Mouse (Mus musculus) kidney, postnatal 25 days (tissue): ENCODE results near the gene Ugcg.

ENCODE experiments used
- DNase-seq, 2 experiments: peaks; one replicate each; pipeline ENCODE4 v3.0.0; 2021; ENCODE audit warnings: mixed read lengths in 2 of 2

Gene Ugcg

DNA sequence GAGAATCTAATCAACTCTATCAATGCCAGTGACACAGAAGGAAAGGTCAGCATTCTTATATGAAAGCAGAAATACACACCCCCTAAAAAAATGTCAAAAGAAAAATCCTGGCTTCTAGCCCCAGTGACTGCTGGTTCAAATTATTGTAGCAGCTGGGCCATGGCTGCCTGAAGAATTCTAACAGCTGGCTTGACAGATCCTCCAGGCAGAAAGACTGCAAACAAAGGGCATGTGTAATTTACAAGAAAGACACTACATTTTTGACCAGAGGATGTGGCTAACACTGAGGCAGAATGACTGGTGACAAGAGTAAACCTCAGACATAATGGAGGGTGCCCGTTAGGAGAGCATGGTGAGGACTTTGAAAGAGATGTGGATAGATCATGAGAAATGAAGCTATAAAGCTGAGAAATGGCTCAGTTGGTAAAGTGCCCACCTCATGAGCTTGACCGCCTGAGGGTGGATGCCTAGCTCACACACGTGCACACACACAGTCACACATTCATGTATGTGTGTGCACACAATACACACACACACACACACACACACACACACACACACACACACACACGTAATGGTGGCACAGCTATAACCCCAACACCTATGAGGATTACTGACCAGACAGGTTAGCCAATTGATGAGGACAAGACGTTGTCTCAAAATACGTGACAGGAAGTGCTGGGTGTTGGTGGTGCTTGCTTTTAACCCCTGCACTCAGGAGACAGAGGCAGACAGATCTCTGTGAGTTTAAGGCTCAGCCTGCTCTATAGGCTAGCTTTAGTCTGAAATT lies 42.4 kb downstream of the Ugcg start:
- DNase-seq = no peak

DNA sequence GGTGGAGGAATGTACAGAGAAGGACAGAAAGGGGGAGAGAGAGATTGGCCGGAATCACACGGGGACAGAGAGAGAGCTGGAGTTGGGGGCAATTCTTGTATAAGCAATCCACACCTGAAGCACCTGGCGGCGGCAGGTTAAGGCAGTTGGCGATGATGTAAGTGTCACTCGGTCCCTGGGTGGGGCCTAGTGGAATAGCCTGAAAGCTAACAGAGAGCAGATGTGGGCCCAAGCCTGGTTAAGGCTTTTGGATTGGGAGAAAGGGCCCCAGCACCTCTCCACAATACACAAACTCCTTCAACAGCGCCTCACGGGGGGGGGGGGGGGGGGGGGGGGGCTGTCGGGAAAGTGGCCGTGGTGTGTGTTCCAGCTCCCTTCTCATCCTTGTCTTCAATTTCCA lies 45.0 kb downstream of the Ugcg start:
- no peak for DNase-seq

DNA sequence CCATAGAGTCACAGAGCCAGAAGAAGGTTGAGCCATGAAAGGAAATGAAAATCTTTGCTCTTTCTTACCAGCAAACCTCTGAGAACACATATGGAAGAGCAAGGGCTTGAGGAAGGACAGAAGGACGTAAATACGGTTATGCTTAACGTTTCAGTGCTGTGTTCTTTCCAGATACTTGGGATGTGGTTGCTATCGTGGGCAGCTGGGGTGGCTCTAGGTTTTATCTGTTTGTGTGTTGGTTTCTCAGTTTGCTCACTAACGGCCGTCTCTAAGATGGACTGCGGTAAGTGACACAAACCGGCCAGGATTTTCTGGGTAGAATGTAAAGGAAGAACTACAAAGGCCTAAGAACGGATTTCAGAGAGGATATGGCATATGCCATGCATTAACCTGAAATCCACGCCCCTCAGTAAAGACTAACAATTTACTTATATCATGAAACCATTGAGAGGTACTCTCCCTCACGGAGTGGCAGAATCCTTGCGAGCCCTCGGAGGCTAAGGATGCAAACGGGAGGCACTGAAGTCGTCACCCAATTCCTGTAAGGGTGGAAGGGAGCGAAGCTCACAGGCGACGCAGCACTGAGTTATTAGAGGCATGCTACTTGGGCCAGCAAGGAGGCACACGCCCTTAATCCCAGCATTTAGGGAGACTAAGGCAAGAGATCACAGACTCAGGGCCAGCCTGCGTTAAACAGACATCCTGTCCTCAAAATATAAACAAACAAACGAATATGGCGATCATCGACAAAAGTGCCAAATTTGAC lies 45.6 kb downstream of the Ugcg start:
- no peak for DNase-seq

DNA sequence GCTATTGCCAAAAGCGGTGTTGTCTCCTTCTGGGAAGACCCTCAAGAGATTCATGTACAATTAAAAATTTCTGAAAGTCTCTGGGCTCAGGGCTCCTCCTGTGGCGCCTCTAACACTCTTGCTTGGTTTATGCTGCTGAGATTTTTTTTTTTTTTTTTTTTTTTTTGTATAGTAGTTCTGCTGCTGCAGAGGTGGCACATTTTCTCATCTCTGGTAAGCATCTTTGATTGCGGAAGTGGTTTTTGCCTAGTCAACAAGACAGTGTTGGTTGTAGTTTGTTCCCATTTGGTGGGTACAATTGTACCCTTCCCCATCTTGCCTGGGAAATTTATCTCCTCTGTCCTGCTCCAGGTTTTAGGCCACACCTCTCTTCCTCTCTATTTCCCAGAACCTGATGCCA lies 47.3 kb downstream of the Ugcg start:
- no peak for DNase-seq

DNA sequence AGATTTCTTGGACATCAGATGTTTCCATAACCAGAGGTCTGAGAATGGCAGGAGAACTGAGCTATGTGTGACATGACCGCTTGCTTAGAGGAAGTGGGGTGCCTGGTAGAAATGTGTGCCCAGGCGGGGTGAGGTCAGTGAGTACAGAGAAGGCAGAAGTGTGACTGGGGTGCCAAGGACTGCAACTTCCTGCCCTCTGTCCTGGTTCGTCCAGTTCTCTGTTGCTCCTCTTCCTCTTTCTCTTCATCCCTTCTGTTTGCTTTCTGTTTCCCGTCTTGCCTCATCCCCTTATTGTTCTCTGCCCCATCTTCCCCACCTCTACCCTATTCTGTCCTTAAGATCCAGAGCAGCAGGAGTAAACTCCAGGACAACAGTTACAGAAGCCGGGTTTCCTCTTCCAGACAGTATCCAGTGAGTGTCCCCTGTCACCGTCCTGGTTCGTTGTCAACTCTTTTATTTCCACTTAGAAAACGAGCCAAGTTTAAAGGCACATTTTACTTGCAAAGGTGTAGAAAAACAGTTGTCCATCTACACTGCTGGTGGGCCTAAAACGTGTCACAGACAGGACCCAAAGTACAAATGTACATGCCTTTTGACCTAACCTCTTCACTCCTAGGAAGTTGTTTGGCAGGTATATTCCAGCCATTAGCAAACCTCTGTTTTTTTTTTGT lies 49.7 kb downstream of the Ugcg start:
- peak in 1 of 2 experiments; percentile 44 for DNase-seq

DNA sequence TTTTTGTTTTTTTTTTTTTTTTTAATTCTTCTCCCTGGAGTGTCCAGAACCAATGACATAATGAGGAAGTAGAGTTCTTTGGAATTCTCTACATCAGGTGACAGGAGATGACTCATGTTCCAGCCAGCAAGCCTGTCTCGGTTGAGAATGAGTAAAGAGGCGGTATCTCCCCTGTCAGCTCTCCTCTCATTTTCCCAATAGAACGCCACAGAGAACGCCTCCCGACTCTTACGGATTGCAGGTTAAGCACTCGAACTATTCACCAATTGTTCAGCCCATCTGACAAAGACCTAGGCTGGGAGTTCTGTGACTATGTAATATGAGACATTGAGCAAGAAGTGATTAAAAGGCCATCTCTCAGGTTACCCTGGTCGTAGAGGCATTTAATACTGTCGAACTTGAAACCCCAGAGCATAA lies 50.3 kb downstream of the Ugcg start:
- peak in 1 of 2 experiments; percentile 13 for DNase-seq

DNA sequence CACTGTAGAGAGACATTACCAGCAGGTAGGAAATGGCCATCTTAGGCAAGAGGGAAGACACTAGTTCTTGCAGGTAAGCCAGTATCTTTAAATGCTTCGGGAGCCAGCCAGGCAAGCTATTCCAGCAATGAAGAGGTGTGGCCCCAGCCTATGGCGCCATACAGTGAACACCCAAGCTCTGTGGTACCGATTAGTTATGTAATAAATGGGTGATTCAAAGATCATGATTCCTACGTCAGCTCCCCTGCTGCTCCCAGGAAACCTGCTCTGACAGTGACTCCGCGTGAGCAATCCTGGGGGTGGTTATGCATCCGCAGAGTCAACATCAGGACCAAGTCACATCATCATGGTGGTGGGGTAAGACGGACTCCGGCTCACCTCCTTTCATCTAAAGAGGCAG lies 51.1 kb downstream of the Ugcg start:
- DNase-seq = no peak

DNA sequence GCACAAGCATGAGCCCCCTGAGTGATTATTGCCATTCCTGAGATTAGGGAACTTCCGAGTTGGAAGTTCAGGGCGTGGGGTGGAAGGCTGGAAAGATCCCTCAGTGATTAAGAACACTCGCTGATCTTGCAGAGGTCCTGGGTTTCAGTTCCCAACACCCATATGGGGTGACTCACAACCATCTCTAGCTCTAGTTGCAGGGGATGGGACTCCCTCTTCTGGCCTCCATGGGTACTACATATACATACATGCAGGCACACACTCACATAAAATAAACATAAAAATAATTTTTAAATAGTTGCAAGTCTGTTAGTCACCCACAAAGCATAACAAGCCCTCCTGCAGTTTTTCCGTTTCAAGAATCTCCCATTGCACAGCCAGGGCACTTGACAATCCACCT lies 52.0 kb downstream of the Ugcg start:
- DNase-seq = no peak

DNA sequence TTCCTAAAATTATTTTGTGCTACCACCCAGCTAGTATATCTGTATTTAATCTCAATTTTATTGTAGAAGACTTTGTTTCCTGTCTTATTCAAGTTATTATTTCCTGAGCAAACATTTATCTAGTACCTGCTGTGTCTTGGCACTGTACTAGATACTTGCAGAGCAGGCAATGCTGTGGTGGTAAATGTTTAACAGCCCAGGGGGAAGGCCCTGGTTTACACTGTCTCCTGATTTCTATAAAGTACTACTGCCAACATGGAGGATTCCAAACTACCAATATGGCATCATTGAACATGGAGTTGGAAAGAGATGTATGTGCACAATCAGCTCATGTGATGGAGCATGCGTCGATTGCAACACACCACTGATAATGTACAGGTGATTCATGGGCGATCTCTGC lies 53.2 kb downstream of the Ugcg start:
- DNase-seq = peak; percentile 46 to 61

DNA sequence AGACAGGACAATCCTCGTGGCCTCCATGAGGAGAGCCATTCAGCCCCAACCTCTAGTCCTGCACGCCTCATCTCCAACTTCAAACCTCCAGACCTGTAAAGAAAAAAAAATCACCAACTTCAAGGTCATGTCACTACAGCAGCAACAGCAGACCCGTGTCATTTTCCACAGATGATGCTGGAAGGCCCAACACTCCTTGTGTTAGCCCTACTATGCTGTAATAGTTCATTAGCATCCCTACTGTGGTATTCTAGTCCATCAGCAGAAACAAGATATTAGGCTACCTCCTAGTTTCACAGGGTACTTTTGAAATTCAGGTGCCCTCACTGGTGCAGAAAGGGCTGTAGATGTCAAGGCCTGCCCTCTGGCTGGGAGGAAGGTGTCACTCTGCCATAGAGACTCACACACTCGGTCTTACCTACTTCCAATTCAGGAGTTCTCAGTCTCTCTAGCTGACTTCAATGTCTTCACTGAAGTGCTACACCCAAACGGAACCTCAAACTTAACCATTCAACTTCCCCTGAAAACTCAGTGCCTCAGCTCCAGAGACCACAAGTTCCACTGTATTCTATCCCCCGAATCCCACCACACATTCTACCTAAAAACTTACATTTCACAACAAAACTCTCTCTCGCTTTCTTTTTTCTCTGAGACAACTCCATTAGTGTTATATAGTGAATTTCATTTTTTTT lies 54.9 kb downstream of the Ugcg start:
- no peak for DNase-seq

DNA sequence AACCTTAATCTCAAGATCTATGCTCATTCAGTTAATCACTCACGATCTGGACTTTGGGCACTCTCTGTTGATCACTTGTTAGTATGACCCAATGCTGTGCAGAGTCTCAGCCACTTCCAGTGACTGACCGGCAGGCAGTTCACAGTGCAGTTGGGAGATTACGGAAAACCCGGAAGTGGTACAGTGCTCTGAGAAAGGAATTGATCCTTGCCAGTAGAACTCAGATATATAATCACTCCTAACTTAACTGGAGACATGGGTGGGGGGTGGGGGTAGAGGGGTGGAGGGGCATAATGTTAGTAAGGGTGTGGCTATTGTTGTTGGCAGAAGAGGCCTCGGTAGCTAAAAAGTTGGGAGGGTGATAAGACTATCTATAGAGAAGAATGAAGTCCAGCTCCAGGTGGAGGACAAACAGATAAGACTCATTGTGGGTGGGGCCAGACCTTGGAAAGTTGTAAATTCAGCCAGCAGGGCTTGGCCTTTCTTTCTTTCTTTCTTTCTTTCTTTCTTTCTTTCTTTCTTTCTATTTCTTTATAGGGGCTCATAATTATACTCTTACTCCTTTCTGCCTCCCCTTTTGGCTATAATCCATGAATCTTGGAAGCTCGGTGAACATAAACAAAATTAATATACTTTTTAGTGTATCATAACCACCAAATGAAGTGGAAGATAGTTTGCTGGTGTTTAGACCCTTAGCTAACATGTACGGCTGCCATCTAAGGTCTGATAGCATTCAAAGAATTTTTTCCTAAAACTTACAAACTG lies 55.9 kb downstream of the Ugcg start:
- DNase-seq = peak in 1 of 2 experiments; percentile 19

DNA sequence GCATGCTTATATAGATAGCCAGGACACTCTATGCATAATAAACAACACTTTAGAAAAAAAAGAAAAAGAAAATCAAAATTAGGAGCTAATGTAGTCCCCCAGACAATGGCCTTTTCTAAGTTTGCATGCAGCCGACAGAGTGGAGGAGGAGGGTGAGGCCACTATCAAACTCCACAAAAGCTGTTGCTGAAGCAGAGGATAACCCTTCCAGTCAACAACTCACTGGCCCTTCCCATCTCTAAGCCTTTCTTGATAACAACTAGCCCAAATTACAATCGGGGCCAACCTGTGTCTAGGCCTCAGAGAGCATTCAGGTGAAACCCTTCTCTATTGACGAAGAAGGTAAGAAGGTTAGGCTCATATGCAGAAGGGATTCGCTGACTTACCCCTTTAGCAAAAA lies 56.7 kb downstream of the Ugcg start:
- DNase-seq = no peak

DNA sequence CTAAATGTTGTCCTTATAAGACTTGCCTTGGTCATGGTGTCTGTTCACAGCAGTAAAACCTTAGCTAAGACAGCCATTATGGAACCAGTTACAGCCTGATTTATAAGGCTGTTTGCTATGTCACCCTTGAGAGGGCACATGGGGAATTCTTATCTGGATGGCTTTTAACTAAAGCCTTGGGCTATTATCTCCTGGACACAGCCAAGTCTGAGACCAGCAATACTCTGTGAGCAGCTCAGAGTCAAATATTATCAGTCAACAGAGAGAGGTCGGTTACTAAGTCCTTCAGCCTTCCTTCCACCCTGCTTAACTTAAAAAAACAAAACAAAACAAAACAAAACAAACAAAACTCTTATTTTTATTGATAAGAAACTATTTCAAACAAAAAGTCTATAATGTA lies 58.5 kb downstream of the Ugcg start:
- DNase-seq = no peak

DNA sequence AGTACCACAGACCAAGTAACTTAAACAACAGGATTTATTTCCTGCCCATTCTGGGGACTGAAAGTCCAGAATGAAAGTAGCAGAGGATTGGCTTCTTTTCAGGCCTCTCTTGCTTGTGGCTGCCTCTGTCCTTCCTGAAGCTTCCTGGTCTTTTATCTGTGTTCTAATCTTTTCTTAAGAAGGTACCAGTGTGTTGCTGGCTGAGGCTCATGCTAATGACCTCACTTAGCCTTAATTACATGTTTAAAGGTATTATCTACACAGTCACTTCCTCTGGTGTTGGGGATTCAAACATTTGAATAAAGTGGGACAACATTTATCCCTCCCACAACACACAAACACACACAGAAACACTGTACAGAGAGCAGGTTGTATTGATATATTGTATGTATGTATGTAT lies 59.0 kb downstream of the Ugcg start:
- DNase-seq = no peak

DNA sequence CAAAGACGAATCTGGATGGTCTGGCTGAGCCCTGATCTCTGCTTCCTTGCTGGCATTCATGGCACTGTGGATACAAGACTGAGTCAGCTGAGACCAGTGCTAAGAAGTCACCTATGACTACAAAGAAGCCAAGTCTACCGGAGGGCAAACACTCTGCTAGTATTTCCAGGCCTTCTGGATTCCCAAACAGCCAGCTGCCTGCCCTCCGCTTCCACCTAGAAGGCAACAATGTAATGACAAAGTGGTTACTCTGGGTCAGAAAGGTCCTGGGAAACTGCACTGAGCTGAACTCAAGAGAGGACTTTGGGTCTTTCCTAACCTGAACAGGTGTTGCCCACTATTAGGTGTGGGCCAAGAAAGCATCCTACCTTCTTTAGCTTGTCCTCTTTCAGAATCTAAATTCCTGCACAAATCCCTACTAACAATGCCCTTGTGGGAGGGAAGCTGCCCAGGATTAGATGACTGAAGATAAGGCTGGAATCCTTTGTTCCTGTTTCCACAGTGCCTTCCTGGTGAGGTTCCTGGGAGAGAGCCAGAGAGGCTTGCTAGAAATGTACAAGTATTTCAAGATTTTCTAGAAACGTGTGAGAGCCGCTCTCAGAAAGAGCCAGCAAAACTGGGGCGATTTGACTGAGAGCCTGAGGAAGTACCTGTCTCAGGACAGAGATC lies 63.5 kb downstream of the Ugcg start:
- DNase-seq = no peak

DNA sequence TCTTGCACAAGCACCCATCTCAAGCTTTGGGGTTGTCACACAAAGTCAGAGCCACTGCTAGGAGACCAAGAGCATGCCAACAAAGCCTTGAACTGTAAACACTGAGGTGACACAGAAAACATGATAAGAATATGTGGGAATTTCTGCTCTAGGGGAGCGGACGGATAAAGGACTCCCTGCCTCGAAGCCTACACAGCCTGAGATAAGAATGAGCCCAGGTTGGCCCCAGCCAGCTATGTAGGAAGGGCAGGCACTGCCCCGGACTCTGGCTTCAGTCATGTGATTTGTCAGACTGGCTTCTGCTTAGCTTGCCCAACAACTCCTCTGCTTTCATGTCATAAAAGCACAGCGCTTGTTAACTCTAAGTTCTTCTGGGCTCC lies 64.0 kb downstream of the Ugcg start:
- no peak for DNase-seq

DNA sequence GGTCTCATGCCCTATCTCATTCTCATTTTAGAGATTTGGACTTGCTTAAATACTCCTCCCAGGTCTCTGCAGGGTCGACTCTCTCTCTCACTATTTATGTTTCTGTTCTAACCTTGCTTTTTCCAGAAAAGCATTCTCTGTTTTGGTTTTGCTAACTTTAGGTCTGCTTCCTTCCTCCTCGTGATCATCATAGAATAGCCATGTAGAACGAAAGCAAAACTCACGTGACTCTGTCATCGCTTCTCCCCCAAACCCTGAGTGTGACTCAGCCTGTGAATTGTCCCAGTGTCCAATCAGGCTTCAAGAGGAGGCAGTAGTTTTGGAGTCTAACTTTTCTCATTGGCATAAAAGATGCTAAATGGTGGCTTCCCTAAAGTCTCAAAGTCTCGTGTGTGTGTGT lies 65.3 kb downstream of the Ugcg start:
- no peak for DNase-seq

DNA sequence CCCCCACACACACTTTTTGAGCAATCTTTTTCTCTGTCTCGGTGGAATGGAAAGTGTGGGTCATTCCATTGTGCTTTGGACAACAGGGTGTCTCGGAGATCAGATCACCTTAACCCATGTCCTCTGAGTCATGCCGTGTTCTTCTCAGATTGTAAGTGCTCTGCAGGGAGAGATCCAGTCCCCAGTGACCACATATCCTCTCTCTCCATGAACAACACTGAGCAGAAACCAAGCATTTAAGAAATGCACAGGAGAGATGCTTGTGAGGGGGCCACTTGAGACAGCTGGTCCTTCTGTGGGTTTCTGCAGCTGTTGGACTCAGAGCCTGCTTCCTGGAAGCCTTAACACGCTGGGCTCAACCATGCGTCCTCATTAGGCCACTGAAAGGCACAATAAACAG lies 66.9 kb downstream of the Ugcg start:
- no peak for DNase-seq

DNA sequence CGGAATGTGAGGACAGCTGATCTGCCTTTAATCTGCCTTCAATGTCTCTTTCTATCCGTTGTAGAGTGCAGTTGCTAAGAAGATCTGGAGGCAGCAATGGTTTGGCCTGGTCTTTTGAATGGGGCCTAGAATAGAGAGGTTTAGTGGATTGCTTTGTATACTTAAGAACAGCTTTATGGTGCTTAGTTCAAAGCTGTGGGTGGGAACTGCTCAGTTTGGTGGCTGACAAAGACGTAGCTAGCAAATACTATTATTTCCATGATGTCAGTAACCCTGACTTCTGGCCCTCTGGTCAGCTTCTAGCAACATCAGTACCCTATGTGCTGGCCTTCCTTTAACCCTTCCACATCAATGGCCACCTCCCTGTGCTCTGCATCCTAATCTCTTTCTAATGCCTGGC lies 68.8 kb downstream of the Ugcg start:
- DNase-seq = no peak

DNA sequence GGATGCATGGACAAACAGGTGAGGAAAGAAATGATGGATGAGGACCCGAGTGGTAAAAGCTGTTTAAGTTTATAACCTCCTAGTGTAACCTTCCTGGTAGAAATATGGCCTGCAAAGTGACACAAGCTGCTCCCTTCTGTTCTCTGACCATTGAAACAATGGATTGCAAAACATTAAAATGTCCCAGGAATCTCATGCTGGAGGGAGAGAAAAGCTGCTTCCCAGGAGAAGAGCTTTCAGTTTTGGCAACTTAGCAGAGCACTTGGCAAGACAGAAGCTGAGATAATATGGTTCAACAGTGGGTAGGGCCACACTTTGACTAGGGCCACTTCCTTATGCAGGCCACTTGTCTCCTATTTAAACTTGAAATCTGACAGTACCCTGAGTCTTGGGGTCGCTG lies 69.7 kb downstream of the Ugcg start:
- no peak for DNase-seq

DNA sequence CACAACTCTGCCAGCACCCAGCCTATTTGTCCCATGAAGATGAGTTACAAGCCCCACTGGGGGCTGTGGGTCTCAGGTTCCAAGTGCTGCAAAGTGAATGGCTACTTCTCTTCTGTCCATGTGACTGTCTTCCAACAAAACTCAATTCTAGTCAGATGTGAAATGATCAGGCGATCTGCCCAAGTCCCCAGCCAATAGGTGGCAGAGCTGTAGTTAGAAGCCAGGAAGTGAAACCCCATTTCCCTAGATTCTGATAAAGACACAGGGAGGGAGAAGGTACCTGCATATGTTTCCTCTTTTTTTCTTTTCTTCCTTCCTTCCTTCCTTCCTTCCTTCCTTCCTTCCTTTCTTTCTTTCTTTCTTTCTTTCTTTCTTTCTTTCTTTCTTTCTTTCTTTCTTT lies 70.7 kb downstream of the Ugcg start:
- no peak for DNase-seq
